Mouse (Mus musculus): ENCODE data around the gene Rgma.

Rgma gene

GRCm38 (mm10) chr7:73375257-73376100, at the start of gene Rgma:
Rgma (plus strand) TSS chr7:73375509.
- DNase-seq (ENCODE audit: low spot score), result no peak

GRCm38 (mm10) chr7:73326236-73326635, 49.1 kb upstream of the Rgma start:
- DNase-seq (ENCODE audit: low spot score), result no peak

DNA sequence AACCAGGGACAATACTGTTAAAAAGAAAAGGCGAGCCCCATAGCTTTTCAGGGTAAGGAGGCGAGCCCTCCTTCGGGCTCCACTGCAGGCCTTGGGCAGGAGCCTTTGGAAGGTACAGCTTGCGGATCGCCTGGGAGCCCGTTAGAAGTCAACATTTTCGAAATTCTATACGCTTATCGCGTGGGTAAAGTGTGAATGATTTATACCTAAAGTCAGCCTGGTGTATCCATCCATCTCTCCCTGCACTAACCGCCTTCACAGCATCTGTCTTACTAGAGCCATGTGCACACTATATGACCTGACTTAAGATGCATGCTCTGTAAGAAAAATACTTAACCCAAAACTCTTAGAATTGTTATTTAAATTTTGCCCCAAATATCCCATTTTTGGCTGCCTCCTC, 48.6 kb upstream of the Rgma start:
- DNase-seq (ENCODE audit: low spot score), result no peak

DNA sequence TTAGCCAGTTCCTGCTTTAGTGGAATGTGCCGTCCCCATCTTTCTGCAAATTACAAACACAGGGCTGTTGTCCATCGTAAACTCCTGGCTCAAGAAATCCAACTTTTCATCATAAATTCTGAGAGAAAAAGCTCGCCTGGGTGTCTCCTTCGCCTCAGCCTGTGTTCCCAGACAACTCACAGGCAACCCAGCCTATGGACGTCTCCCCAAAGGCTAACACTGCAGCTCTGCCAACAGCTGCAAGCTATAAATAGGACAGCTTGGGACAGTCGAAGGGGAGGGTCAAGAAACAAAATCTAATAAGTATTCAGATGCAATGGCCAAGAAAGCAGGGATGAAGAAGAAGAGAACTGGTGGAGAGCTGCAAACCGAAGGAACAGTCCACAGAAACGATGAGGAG, 48.1 kb upstream of the Rgma start:
- DNase-seq (ENCODE audit: low spot score), result no peak

DNA sequence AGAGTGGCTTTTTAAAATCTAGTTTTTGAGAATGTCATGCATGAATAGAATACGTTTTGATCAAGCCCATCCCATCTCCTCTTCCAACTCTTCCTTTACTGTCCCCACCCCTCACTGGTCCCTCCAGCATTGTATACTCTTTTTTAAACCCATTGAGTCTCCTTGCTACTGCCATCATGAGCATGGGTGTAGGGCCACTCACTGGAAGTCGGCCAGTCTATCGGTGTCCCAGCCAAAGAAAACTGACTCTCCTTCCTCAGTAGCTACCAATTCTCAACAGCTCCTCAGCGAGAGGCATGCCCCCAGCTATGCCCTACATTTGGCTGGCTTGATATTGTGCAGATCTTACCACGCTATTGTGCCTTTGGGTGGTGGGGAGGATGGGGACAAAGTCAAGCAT, 47.7 kb upstream of the Rgma start:
- no peak for DNase-seq (ENCODE audit: low spot score)

GRCm38 (mm10) chr7:73328653-73329207, 46.6 kb upstream of the Rgma start:
- no peak for DNase-seq (ENCODE audit: low spot score)

- DNase-seq (ENCODE audit: low spot score), result no peak
These were observed 44.6 kb upstream of the Rgma start for GRCm38 (mm10) chr7:73330754-73331153.

- no peak for DNase-seq (ENCODE audit: low spot score)
These were observed 43.7 kb upstream of the Rgma start for GRCm38 (mm10) chr7:73331645-73332044.

- no peak for DNase-seq (ENCODE audit: low spot score)
These were observed 41.8 kb upstream of the Rgma start for GRCm38 (mm10) chr7:73333398-73333988.

DNA sequence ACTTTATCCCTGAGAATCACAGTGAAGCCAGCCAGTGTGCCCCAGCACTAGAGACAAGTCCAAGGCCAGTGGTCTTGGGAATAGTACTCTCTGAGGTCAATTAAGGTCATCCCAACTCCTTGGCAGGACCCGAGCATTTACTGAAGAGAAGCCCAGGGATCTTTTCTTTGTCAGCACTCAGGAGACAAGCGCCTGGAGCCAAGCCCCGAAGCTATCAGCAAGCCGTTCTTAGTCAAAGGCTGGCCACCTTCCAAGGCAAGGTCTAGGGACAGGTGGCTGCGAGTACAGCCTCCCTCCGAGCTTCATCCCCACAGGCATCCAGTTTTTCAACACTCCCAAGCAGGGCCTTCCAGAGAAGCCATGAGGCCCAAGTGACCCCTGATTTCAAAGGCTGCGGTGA, 40.4 kb upstream of the Rgma start:
- DNase-seq (ENCODE audit: low spot score), result peak; percentile 19

DNA sequence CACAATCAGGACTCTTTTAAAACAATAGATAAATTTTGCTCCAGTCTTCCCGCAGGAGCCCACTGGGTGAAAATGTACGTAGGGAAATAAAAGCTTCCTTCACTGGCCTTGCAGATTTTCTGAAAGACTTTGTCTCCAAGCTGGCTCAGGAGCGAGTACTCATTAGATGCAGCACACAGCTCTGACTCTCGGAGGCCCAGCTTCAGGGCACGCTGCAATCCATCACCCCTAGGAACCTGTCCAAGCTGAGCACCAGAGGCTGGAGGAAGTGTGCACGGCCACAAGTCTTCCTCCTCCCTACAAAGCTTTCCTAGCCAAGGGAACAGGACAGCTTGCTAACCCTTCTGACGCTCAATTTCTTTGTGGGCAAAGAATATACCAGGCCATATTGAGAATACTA, 38.9 kb upstream of the Rgma start:
- DNase-seq (ENCODE audit: low spot score), result no peak

GRCm38 (mm10) chr7:73338353-73338752, 37.0 kb upstream of the Rgma start:
- no peak for DNase-seq (ENCODE audit: low spot score)

GRCm38 (mm10) chr7:73343852-73344251, 31.5 kb upstream of the Rgma start:
- no peak for DNase-seq (ENCODE audit: low spot score)

DNA sequence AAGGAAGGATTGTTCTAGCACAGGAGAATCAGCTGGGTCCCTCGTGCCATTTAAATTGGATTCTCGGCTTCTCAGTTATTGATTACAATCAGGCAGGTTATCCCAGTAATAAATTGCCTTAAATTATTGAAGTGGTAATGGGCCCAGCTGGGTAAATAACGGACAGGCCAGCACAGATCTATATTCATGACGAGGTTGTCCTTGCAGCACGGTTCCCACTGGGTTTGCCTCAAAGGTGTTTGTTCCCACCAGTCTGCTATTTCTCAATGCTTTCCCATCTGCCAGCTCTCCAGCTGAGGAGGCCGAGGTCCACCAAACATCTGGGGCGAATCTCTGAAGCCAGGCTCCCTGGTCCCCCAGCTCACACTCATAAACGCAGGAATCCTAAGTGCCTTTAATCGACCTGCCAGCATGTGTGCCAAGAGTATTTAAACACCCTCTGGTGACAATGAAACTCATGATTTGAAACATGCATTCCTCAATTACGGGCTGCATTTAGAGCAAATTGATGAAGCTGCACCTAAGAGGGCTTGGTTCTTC, 26.7 kb upstream of the Rgma start:
- no peak for DNase-seq (ENCODE audit: low spot score)

- DNase-seq (ENCODE audit: low spot score), result no peak
These were observed 26.2 kb upstream of the Rgma start for GRCm38 (mm10) chr7:73349158-73349557.

DNA sequence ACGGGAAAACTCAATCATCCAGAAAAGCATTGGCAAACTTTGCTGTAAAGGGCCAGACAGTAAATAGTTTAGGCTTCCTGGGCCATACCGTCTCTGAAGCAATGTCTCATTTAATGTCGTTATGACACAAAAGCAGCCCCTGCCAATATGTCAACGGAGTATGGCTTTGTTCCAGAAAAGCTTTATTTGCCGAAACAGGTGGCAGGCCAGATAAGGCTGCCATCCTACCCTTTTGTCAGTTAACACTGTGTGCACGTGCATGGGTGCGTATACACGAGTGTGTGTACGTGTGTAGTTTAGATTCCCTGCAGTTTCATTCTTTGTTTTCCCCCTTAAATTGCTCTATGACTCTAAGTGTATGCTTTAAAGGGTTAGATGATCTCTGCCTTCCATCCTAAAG, 20.1 kb upstream of the Rgma start:
- no peak for DNase-seq (ENCODE audit: low spot score)

GRCm38 (mm10) chr7:73356901-73357300, 18.4 kb upstream of the Rgma start:
- no peak for DNase-seq (ENCODE audit: low spot score)

- DNase-seq (ENCODE audit: low spot score), result no peak
These were observed 17.7 kb upstream of the Rgma start for GRCm38 (mm10) chr7:73357626-73358025.

GRCm38 (mm10) chr7:73365511-73365910, 9.8 kb upstream of the Rgma start:
- no peak for DNase-seq (ENCODE audit: low spot score)

DNA sequence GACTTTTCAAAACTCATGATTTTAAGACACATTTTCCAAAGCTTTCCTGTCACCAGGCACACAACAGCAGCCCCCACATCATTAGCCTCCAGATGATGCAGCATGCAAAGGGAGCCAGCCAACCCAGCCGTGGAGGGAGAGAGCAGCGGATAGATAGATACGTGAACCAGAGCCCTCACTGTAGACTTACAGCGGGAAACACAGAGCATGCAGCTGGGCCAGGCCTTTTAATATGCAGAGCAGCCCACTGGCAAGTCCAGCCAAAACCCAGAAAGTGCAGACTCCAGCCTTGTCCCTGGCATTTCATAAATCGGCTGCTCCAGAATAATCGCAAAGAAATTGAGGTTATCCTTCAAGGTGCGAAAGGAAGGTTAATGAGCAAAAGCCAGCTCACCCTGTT, 9.3 kb upstream of the Rgma start:
- DNase-seq (ENCODE audit: low spot score), result no peak

- DNase-seq (ENCODE audit: low spot score), result no peak
These were observed 7.4 kb upstream of the Rgma start for GRCm38 (mm10) chr7:73367681-73368464.

DNA sequence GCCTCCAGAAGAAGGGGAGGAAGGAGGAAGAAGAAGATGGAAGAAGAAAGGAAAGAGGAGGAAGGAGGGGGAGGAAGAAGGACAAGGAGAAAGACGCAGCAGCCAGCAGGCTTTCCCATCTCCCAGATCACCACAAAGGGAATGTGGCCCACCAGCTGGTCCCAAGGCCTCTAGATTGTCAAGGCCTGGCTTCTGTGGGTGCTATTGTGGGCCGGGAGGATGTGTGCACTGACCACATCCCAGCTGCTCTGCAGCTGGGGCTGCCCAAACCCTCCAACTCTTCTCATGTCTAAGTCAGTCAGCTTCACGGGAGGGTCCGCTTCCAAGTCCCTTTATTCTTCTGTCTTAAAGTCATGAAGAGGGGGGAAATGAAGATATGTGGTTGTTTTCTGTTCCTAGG, 5.3 kb upstream of the Rgma start:
- DNase-seq (ENCODE audit: low spot score), result no peak

Data from urinary bladder, postnatal 10 days (tissue).